Mouse (Mus musculus): ENCODE measurements at regions not wholly inside any gene's neighbourhood (a gene's known extent, or its start where the extent isn't known, plus 50 kb on each side); places are given as distances from the start of the nearest gene placed in this dataset.

DNA sequence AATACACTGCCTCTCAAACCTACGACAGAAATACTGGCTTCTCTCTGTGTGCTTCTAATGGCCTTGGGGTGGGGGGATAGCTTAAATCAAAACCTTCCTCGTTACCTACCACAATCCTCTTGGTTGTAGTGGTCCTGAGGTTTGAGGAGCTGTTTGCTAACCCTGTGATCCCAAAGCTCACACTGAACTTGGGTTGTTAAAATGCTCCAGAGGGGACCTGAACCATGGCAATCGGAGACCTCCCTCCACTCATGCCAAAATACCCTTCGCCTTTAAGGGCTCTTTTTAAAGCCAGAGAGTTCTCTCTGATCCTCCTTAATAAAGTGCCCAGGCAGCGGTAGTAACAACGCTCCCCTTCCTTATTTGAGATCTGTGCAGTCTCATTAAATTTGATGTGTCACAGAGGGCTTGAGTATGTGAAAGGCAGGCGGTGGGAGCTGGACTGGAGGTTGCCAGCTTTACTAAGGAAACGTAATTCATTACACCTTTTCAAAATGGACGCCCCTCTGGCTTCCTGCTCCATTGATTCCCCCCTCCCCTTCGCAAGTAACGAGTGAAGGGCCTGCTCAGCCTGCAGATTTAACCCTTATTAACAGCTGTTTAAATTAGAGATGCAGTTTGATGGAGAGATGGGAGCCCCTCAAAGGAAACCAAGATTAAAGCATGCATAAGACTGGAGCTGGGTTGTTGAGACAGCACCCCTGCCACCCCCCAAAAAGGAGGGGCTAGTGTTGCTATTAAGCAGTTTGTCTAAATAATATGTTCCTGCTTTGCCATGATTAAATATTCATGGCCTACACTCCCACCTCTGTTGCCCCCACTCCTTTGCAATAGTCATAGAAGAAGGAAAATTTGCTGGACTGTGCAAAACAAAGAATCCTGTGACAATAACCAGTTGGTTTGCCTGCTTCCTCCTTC is 289.4 kb downstream of the Sorl1 start:
- DNase-seq, result no peak

DNA sequence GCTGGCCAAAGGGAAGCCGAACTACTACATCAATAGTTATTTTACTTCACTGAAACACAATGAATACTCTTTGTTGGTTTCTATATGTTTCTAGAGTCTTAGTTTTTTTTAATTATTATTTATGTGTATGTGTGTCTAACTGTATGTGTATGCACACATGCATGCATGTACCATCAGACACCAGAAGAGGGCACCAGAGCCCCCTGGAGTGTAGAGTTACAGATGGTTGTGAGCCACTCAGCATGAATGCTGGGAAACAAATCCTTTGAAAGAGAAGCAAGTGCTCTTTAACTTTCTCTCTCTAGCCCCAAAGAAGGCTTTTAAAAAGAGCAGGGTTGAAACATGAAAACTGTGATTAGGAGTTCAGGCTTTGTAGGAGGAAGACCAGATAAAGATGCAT is 290.7 kb downstream of the Sorl1 start:
- DNase-seq, result no peak

DNA sequence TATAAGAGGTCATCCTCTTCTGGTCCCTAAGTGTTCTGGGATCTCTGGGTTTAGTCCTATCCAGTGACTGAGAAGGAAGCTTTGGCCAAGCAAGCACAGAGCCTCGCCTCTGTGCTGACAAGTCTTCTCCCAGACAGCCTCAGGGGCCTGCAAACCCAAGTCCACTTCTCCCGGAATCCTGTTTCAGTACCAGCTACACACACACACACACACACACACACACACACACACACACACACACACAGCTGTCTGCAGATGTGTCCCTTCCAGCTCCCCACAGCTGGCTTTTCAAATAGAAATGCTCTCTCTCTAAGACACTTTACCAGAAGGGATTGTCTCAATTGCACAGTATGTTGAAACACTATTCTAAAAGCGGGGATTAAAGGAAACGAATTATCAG is 296.7 kb downstream of the Sorl1 start:
- DNase-seq, result no peak

DNA sequence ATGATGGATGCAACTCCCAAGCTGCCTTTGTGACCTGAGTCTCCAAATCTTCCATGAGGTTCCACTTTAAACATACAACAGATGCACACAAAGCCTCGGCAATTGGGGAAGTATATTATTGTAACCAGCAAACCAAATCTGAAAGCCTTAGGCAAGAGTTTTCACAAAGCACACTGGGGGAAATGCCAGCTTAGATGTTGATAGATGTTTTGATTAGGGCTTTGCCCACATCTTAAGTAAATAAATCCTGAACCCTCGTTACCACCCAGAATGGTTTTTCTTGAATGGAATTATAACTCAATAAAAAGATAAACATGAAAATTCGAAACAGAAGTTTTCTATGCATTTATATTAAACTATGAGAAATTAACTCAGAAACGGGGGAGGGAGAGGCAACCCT is 302.7 kb downstream of the Sorl1 start:
- DNase-seq, result no peak

DNA sequence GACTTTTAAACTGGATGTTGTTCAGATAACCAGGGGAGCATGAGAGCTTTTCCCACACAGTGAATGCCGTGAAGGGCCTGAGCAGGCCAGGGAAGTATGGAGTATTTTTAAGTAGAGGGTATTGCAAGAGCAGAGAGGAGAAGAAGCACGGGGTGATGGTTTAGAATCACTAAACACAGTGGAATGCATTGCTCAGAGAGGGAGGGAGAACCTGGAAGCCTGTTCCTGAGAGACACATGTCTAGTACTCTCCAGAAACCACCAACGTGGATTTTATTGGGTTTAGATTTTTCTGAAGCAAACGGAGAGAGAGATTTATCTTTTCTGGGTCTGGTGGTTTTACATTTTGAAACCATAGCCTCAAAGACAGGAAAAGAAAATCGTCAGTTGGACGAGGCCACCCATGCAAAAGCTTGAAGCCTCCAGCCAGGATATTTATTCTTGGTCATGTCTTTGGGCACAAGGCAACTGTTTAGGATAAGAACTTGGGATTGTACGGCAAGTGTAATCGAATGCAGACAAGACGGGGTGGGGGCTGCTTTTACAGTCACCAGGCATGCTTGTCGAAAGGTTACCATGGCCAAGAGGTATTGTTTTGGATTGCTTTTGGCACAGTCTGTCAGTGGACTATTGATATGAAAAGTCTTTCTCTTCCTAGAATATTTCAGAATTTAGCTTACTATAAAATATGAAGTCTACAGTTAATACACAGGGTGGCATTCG is 306.2 kb downstream of the Sorl1 start:
- no peak for DNase-seq

DNA sequence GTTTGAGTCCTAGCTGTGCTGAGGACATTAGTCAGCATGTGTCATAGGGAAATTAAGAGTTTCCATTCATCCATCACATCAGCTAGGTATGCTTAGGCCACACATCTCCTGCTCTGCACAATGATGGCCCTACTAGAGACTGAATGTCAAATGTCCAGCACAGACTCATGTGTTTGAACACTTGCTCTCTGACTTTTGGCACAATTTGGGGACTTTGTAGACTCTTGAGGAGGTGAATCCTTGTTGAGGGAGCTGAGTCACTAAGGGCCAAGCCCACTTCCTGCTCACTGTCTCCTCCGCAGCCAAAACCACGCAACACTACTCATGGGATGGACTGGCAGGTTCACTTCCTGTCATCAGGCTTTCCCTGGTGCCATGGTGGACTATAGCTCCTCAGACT is 308.2 kb downstream of the Sorl1 start:
- no peak for DNase-seq

DNA sequence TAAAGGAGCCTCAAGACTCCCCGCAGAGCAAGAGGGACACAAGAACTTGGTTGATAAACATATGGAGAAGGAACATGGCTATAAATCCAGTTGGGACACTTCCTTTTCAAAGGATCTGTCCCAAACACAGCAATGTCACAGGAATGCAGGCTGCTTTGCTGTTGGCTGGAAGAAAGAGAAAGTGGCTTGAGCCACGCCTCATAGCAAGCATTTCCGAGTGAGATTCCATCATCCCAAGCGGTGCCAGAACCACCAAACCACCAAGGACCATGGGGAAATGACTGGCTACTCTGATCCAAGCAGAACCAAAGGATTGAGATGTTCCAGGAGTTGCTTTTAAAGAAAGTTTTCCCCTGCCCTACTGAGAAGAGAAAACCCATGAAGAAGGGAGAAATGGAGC is 314.8 kb downstream of the Sorl1 start:
- peak in 1 of 2 experiments; percentile 17 for DNase-seq

DNA sequence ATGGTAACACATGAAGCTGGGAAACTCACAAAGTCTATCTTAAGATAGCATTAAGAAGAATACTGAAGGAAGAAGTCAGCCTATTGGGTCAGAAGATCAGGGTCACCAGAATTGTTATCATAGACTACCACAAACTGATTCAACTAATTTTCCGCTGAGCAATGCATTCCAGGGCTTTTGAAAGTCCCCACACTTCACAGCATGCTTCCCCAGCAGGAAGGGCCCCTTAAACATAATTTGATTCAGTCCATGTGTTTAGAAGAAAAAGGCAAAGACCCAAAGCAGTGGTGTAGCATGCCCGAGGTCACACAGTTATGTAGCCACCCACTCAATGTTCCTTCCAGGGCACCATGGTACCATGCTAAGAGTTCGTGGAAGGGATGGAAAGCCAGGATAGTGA is 315.3 kb downstream of the Sorl1 start:
- DNase-seq, result no peak

DNA sequence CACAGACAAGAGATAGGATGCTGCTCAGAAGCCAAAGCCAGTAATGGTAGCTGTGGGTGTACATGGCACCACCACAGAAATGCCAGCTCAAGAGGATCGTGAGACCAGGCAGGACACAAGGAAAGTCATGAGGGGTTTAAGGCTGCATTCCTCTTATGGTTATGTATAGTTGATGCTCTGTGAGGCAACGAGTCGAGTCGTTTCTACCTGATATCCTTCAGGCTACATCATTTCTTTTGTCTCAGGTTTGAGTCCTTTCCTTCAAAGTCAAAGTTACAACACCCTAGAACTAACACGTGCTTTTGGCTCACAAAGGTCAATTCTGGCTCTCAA is 317.8 kb downstream of the Sorl1 start:
- DNase-seq, result no peak

DNA sequence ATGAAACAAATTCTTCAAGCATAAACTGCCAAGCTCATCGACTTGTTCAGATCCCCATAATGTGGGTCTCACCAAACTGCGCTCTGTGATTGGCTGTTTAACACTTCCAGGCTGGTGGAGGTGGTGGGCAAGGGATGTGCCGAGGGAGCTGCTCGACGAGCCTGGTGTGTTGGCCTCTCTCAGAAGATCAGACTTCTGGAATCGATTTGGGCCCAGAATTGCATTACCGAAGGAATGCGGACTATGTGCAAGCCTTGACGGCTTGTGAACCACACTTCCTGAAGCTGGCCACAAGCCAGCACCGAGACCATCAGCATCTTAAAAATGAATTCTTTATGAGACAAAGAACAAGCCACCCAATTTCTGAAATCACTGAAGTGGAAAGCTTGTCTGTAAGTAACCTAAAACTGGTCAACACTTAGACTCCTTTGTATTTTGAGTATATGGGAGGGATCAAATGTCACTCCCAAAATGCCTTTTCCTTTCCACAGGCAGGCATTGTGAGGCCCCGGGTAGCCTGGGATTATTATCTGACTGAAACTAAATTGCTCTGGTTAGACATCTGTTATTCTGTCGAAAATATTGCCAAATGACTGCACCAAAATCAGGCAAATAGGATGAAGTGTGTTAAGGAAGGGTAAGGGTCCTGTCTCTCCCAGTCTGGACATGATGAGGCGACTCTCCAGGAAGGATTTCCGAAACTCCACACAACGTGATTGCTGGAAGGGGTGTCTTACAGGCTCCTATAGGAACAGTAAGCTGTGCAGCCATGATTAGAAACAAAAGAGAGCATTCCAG is 318.4 kb downstream of the Sorl1 start:
- DNase-seq, result no peak

DNA sequence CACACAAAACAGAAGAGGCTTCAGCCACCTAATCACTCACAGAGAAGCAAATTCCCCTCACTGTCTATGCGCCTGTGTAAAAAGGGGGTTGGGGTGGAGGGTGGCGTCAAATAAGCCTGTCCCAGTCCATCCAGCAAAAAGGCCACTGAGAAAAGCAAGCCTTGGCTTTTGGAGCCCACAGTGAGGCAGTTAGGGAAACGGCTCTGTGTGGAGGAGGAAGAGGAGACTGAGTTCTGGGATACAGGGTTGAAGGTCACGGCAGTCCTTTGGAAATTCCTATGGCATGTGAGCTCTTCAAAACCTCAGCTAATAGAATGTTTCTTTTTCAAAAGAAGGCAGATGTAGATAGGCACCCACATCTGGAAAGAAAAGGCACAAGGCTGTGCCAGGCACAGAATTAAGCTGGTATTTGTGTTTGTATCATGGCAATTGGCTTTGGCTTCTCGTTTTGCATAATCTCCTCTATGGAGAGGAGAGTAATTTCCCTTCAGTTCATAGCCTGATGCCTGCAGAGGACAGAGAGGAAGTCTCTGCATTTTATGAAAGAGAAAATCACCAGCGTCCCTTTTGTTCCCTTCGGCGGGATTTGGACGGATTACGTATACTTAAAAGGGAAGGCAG is 319.3 kb downstream of the Sorl1 start:
- no peak for DNase-seq

DNA sequence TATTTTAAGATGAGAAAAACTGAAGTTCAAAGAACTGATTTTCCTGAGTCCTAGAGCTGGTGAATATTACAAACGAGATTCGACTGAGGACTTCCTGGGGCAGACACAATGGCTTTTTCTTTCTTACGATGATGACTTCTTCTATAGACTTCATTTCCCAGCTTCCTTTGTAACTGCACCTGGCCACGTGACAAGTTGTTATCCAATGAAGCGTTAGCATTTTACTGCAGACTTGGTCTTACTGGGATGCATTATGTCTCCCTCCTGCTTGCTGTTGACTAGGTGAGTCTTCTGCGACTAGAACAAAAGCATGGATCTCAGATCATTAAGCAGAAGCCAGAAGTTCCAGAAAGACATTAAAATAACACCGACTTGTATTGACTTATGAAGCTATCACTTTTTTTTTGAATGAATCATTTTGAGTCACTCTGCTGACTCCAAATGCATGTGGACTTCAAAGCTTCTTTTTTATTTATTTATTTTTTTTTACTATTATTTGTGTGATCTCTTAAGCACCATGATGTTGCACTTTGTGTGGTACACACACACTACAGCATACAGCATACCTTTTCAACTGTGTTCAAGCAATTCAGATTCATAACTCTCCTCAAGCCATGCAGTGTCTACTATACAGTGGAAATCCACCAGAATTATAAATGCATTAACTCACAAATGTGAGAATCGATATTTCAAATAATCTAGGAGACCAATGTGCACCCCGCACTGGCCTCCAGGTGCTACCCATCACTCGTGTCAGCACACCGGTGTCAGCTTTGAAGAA is 320.2 kb downstream of the Sorl1 start:
- no peak for DNase-seq

DNA sequence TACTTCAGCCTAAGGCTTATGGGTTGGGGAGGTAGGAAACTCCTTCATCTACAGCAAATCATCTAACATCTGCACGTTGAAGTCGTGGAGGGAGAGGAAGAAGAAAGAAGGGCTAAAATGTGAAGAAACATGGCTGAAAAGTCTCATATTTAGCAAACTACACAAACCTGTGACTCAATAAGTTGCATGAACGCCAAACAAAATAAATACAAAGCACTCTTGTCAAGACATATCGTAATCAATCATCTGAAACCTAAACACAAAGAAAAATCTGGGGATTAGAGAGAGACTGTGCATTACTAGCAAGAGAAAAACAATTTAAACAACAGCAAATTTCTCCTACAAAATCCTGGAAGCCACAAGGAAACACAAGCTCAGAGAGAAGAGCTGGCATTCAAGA is 322.7 kb downstream of the Sorl1 start:
- no peak for DNase-seq

DNA sequence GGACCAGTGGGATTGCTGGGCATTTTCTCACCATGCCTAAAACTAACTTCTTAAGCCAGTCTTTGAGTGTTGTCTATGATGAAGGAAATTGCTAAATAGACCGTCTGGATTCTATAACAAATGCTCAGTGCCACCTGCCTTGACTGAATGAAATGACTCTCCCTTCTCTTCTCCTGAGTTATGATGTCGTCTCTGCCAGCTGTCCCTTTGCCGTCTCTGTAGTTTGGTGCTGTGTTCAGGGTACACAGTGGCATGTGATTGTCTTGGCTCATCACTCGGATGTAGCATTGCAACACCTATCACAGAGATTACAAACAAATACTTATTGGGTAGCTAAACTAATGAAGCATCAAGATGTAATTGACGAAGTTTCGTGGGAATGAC is 331.3 kb downstream of the Sorl1 start:
- DNase-seq, result no peak

DNA sequence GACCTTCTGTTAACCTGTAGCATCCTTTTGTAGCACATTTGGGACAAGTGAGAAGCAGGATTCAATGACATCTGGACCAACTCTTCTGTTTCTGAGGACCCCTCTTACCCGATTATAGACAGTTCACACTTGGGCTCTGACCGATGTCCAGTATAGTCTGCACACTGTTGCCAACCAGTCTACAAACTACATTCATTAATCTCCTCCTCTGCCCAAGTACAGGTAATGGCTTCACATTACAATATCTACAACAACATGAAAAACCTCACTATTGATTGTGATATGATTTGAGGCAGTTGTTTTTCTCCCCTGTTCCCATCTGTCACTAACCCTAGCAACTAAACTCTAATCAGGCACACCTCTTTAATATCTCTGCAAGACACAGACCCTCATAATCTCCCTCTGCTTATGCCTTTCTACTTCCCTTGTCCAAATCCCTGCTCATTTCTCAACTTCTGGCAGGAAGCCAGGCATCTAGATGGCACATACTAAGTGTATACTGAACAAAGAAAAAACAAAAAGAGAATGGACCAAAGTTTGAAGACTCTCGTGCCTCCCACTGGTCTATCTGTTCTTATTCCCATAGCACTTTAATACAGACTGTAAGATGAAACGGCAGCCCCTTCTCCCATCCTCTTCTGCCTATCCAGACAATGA is 331.8 kb downstream of the Sorl1 start:
- DNase-seq, result peak; percentile 2 to 10

DNA sequence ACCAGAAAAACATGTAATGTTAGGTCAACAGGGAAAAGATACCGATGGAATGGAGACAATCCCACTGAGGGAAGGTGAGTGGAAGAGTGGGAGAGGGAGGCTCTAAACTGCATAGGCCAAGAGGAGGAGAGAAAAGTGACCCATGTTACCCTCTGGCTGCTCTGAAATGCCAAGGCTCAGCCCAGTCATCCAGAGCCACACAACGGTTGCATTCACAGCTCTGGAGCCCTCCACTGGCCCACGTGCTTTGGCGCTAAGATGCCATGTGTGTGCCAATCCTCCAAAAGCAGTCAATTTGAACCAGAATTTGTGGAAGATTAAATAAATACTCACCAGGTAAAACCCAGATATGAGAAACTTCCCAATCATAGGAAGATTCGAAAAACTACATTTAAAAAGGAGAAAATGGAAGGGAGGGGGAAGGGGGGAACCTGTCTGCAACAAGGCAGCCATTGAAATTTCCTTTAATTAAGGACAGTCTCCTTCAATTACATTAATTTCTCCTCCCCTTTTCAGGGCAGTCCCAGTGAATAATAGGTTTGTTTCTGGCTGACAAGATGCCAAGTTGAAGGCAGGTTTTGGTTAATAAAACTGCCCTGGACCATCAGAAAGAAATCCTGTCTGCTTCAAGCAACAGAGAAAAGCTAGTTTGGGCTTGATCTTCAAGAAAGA is 332.5 kb downstream of the Sorl1 start:
- no peak for DNase-seq

DNA sequence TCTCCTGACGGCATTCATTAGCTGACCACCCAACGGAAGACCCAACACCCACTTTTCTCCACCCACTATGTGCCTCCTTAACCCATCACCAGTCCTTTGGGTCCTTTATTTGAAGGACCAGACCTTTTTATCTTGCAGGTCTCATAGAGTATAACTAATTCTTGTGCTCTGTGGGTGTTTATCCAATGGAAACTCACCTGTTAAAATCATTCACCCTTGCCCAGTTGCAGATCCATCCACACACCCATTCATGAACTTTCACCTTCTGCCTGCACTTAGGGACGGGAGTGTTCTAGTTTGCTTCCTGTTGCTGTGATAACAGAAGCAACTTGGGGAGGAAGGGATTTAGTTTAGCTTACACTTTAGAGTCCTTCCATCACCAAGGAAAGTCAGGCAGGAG is 339.0 kb downstream of the Sorl1 start:
- no peak for DNase-seq

DNA sequence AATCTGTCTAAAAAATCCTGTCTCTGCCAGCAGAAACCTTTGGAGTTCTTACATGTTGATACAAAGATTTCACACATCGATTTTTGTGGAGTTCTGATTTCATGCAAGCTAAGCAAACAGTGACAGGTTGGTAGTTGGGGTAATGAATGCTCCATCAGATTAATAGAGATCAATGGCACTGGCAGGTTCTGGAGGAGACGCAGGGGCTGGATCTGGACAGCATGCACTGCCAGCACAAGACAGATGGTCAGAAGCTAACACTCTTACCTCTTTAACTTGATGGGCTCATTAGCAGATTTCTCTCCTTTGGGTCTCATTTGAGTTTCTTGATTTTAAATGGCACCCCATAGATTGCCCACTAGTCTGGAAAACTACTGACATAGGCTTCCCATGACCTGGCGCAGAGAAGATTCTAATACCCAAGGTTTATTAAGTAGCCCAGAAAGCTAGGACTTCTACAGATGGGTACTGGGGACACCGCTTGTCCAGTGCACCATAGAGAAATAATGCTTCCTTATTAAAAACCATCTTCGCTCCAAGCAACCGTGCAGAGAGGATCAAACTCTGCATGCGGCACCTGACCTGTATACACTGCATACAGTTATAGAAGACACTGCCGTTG is 351.7 kb downstream of the Sorl1 start:
- no peak for DNase-seq

DNA sequence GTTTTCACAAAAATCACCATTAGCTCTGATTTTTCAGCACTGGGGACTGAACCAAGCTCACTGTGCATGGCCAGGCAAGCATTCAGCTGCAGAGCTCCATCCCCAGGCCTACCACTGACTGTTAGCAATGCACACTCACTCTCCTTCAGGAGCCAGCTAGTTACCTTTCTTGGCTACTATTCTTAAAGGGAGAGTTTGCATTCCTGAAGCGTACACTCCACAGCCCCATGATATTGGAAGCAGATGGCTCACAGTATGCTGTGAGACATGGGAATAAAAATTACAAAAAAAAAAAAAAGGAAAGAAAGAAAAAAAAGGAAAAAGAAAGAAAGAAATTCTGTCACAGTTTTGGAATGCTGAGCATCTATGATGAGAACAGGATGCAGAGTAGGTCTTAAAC is 352.8 kb downstream of the Sorl1 start:
- DNase-seq, result no peak

DNA sequence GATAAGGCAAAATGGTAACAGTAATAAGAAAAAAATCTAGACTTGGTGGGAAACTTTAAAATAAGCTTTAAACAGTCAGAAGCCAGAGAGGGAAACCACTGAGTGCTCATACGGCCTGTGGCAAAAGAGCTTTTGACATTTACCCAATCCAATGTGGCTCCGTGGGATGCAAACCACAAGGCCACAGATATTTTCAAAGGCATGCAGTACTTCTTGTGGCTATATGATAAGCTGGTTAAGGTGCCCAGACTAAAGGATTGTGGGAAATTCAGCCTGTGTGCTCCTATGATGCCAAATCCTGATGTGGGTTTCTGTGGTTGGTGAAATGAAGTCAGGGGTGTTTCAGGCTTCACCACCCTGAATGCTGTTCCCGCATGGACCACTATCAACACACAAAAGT is 355.8 kb downstream of the Sorl1 start:
- DNase-seq, result no peak

All from adrenal gland, postnatal 36 days (tissue).